Mouse (Mus musculus): ENCODE results near the gene Fastk. TPM values are rescaled to one million over a fixed set of nuclear protein-coding genes. Genes with fewer than 3 reads are reported as not detected.

The Fastk gene
- total and polyA plus RNA-seq, 2 experiments from 2014 or later: 223 to 368 TPM

DNA sequence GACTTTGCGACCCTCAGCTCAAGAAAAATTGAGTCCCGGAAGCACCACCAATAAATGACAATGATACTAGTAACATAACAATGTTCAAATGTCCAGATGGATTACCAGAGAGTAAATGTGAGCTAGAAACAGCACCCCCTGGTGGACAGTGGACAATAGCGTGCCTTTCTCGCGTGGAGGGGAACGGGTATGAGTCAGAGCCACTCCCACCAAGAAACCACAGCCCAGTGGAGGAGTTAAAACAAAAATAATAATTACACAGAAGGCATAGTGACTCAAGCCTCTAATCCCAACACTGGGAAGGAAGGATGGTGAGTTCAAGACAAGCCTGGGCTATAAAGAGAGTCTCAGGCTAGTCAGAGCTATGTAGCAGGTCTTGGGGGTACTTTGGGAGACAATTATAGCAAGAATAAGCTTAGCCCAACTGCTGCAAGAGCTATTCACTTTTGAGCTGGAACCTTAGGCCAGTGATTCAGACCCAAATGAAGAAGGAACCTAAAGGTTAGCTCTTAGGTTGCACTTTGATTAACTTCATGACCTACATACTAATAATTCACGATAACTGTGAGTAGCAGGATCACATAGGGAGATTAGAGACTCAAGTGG lies 51.6 kb downstream of the Fastk start, which contains the start of gene Abcb8:
Abcb8 (plus strand) TSS at position 272 of the 606 bp plus-strand sequence.
- peak; percentile 83 for DNase-seq (ENCODE audit: low spot score)
- Histone ChIP-seq H3K27ac (ENCODE audit: low read depth) (peak within 1 kb of the TSS; percentile 92), H3K9me3 (replicated peaks; ENCODE audit: control insufficient read depth, low read length) (no peaks in the 10 kb centered on the region), H3K36me3 (replicated peaks; ENCODE audit: control insufficient read depth, insufficient read depth, low read length) (peaks cover 4% of the 10 kb centered on the region; the same call in 1 of the 2 replicates), H3K4me1 (ENCODE audit: control insufficient read depth, insufficient read depth) (peaks cover 11% of the 10 kb centered on the region), H3K27me3 (ENCODE audit: control insufficient read depth, insufficient read depth, low read length) (no peaks in the 10 kb centered on the region), H3K9ac (replicated peaks; ENCODE audit: low read depth, low read length) (peak within 1 kb of the TSS; percentile 56; the same call in 1 of the 2 replicates), H3K4me2 (ENCODE audit: low read depth, low read length) (peak within 1 kb of the TSS; percentile 62), H3K4me3 (ENCODE audit: low read depth, low read length) (peak within 1 kb of the TSS; percentile 71)
- ATAC-seq (ENCODE audit: insufficient read depth, low read depth): peak; percentile 5; the same call in 1 of the 2 replicates
- peak; percentile 85 for TF ChIP-seq CTCF (IDR thresholded peaks at IDR 0.05; ENCODE audit: low read depth)
- TF ChIP-seq EP300 (IDR thresholded peaks at IDR 0.05; ENCODE audit: low read depth): no peak
- WGBS: 27% methylated on average over 7 of the region's 7 CpGs

DNA sequence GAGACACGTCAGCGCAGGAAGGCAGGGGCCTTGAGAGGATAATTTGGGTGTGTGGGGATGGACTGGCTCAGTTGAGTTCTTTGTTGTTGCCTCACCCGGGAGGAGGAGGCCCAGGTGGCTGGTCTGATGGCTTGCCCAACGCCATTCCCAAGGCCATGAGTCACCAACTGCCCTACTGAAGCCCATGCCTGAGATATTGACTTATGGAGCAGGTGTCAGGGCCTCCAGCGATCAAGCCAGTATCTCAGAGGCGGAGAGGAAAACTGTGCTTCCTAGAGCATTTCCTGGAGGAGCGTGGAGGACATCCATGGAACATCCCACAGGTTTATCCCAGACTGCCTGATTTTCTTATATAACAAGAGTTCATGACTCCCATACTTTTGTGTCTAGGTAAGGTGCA lies 52.4 kb downstream of the Fastk start:
- Histone ChIP-seq H3K27me3 (ENCODE audit: control insufficient read depth, insufficient read depth, low read length) (no peaks in the 10 kb centered on the region), H3K36me3 (replicated peaks; ENCODE audit: control insufficient read depth, insufficient read depth, low read length) (peaks cover 4% of the 10 kb centered on the region; the same call in 1 of the 2 replicates), H3K4me1 (ENCODE audit: control insufficient read depth, insufficient read depth) (peaks cover 19% of the 10 kb centered on the region), H3K27ac (ENCODE audit: low read depth) (peak overlapping the region; percentile 92; the same call in 1 of the 2 replicates), H3K9me3 (replicated peaks; ENCODE audit: control insufficient read depth, low read length) (no peaks in the 10 kb centered on the region), H3K9ac (replicated peaks; ENCODE audit: low read depth, low read length) (no peak overlapping the region), H3K4me2 (ENCODE audit: low read depth, low read length) (no peak overlapping the region), H3K4me3 (ENCODE audit: low read depth, low read length) (no peak overlapping the region)
- no peak for DNase-seq (ENCODE audit: low spot score)
- ATAC-seq (ENCODE audit: insufficient read depth, low read depth): no peak
- TF ChIP-seq EP300 (IDR thresholded peaks at IDR 0.05; ENCODE audit: low read depth) (no peak), CTCF (IDR thresholded peaks at IDR 0.05; ENCODE audit: low read depth) (no peak)
- WGBS: 68% methylated on average over 7 of the region's 7 CpGs

DNA sequence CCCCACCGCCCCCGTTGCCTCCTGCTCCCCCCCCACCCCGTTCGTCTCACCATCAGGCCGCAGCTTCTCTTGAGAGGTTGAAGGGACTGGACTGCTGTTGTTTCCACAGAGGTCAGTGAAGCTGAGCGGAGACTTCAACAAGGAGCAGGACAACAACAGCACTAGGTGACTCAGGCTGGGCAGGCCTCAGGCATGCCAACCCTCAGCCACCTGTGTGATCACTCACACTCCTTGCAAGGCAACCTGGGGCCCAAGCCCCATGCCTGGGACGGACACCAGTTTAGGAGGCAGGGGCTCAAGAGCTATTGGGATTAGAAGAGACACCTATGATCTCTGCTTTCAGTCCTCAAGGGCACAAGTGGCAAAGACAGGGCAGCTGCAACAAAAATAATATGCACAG lies 53.2 kb downstream of the Fastk start, which contains the start of gene Atg9b:
Atg9b (minus strand) TSS at position 280 of the 400 bp plus-strand sequence.
- Histone ChIP-seq H3K4me2 (ENCODE audit: low read depth, low read length) (no peak within 1 kb of the TSS), H3K4me3 (ENCODE audit: low read depth, low read length) (no peak within 1 kb of the TSS), H3K27ac (ENCODE audit: low read depth) (peak within 1 kb of the TSS; percentile 92; the same call in 1 of the 2 replicates), H3K9ac (replicated peaks; ENCODE audit: low read depth, low read length) (no peak within 1 kb of the TSS), H3K9me3 (replicated peaks; ENCODE audit: control insufficient read depth, low read length) (no peaks in the 10 kb centered on the region), H3K36me3 (replicated peaks; ENCODE audit: control insufficient read depth, insufficient read depth, low read length) (peaks cover 4% of the 10 kb centered on the region; the same call in 1 of the 2 replicates), H3K27me3 (ENCODE audit: control insufficient read depth, insufficient read depth, low read length) (no peaks in the 10 kb centered on the region), H3K4me1 (ENCODE audit: control insufficient read depth, insufficient read depth) (peaks cover 26% of the 10 kb centered on the region)
- ATAC-seq (ENCODE audit: insufficient read depth, low read depth) (no peak), DNase-seq (ENCODE audit: low spot score) (no peak)
- 91% methylated on average over 7 of the region's 7 CpGs for WGBS
- TF ChIP-seq EP300 (IDR thresholded peaks at IDR 0.05; ENCODE audit: low read depth) (no peak), CTCF (IDR thresholded peaks at IDR 0.05; ENCODE audit: low read depth) (no peak)

DNA sequence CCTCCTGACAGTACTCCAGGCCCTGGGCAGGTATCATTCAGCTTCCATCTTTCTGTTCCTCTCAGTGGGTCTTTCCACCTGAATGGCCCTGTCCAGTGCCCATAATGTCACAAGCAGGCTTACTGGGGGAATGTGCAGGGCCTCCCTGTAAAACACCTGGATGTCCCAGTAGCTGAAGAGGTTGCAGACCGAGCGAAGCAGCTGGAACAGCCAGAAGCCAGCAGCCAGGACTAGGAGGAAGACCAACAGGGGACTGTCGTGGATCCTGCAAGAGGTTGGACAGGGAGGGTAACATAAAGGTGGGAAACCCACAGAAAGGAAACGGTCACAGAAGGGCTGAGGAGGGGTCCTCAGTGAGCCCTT lies 55.4 kb downstream of the Fastk start:
- no peaks in the 10 kb centered on the region for H3K36me3 ChIP-seq (replicated peaks; ENCODE audit: control insufficient read depth, insufficient read depth, low read length)
- 91% methylated on average over 4 of the region's 4 CpGs for WGBS
- H3K9me3 ChIP-seq (replicated peaks; ENCODE audit: control insufficient read depth, low read length): no peaks in the 10 kb centered on the region
- no peak for DNase-seq (ENCODE audit: low spot score)
- H3K4me3 ChIP-seq (ENCODE audit: low read depth, low read length): no peak overlapping the region
- no peak for TF ChIP-seq CTCF (IDR thresholded peaks at IDR 0.05; ENCODE audit: low read depth)
- H3K4me2 ChIP-seq (ENCODE audit: low read depth, low read length): no peak overlapping the region
- ATAC-seq (ENCODE audit: insufficient read depth, low read depth): no peak
- peaks cover 34% of the 10 kb centered on the region for H3K4me1 ChIP-seq (ENCODE audit: control insufficient read depth, insufficient read depth)
- no peak overlapping the region for H3K27ac ChIP-seq (ENCODE audit: low read depth)
- H3K9ac ChIP-seq (replicated peaks; ENCODE audit: low read depth, low read length): no peak overlapping the region
- H3K27me3 ChIP-seq (ENCODE audit: control insufficient read depth, insufficient read depth, low read length): 0 out of 2 replicates have a peak, but pooled peaks cover 6% of the 10 kb centered on the region

DNA sequence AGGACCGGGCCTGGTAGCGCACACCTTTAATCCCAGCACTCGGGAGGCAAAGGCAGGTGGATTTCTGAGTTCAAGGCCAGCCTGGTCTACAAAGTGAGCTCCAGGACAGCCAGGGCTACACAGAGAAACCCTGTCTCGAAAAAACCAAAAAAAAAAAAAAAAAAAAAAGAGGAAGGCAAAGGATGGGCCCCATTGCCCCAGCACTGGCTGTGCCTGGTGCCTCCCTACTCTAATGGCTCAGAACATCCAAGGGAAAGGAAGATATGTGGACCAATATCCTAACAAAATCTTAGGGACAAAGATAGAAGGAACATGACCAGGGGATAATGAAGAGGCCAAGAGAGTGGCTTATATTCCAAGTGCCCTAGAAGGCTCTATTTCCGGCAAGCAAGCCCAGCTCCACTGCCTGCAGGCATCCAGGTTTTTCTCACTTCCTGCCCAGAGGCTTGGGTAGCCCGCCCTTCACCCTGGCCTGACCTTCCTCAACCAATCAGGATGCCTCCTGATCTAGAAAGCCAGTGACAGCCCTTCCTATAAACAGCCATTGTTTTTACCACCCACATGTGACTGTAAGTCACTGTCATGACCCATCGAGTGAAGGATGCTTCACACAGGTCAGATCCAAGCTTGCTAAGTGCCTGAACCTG lies 56.0 kb downstream of the Fastk start:
- no peak overlapping the region for H3K27ac ChIP-seq (ENCODE audit: low read depth)
- no peak overlapping the region for H3K4me3 ChIP-seq (ENCODE audit: low read depth, low read length)
- peak; percentile 51 for DNase-seq (ENCODE audit: low spot score)

More for the DNA sequence above, 56.0 kb downstream of the Fastk start:
- H3K4me2 ChIP-seq (ENCODE audit: low read depth, low read length): no peak overlapping the region
- H3K36me3 ChIP-seq (replicated peaks; ENCODE audit: control insufficient read depth, insufficient read depth, low read length): no peaks in the 10 kb centered on the region
- no peak overlapping the region for H3K9ac ChIP-seq (replicated peaks; ENCODE audit: low read depth, low read length)
- H3K4me1 ChIP-seq (ENCODE audit: control insufficient read depth, insufficient read depth): peaks cover 36% of the 10 kb centered on the region
- ATAC-seq (ENCODE audit: insufficient read depth, low read depth): no peak
- 55% methylated on average over 6 of the region's 7 CpGs for WGBS
- H3K9me3 ChIP-seq (replicated peaks; ENCODE audit: control insufficient read depth, low read length): no peaks in the 10 kb centered on the region
- H3K27me3 ChIP-seq (ENCODE audit: control insufficient read depth, insufficient read depth, low read length): 0 out of 2 replicates have a peak, but pooled peaks cover 6% of the 10 kb centered on the region
- TF ChIP-seq EP300 (IDR thresholded peaks at IDR 0.05; ENCODE audit: low read depth): no peak
- TF ChIP-seq CTCF (IDR thresholded peaks at IDR 0.05; ENCODE audit: low read depth): no peak

Other genes starting within 250 kb of the Fastk start
- gene Kcnh2, start 93.7 kb downstream of the Fastk start, total RNA-seq (2014; rRNA removed; ENCODE audit: low replicate concordance): 86.1 and 120 TPM in 2 replicates
- gene Kcnh2, start 93.7 kb downstream of the Fastk start, polyA plus RNA-seq (2015; fragmentation: Nextera tagmentation; extraction: Ambion mirVana): 29.4 and 32.1 TPM in 2 replicates
- gene Nos3, start 80.5 kb downstream of the Fastk start, total RNA-seq (2014; rRNA removed; ENCODE audit: low replicate concordance): 50.9 and 52.1 TPM in 2 replicates
- 21.1 and 25.6 TPM in 2 replicates for gene Nos3, start 80.5 kb downstream of the Fastk start, polyA plus RNA-seq (2015; fragmentation: Nextera tagmentation; extraction: Ambion mirVana)
- gene Atg9b, start 53.1 kb downstream of the Fastk start, total RNA-seq (2014; rRNA removed; ENCODE audit: low replicate concordance): 0.15 and 0.66 TPM in 2 replicates
- 0.34 and 0.47 TPM in 2 replicates for gene Atg9b, start 53.1 kb downstream of the Fastk start, polyA plus RNA-seq (2015; fragmentation: Nextera tagmentation; extraction: Ambion mirVana)
- 141 and 159 TPM in 2 replicates for gene Abcb8, start 51.6 kb downstream of the Fastk start, total RNA-seq (2014; rRNA removed; ENCODE audit: low replicate concordance)
- gene Abcb8, start 51.6 kb downstream of the Fastk start, polyA plus RNA-seq (2015; fragmentation: Nextera tagmentation; extraction: Ambion mirVana): 69.2 and 73.2 TPM in 2 replicates
- gene Asic3, start 31.9 kb downstream of the Fastk start, total RNA-seq (2014; rRNA removed; ENCODE audit: low replicate concordance): not detected in 2 replicates
- gene Asic3, start 31.9 kb downstream of the Fastk start, polyA plus RNA-seq (2015; fragmentation: Nextera tagmentation; extraction: Ambion mirVana): 0.08 and 0.10 TPM in 2 replicates
- 17.3 and 21.6 TPM in 2 replicates for gene Cdk5, start 21.8 kb downstream of the Fastk start, total RNA-seq (2014; rRNA removed; ENCODE audit: low replicate concordance)
- gene Cdk5, start 21.8 kb downstream of the Fastk start, polyA plus RNA-seq (2015; fragmentation: Nextera tagmentation; extraction: Ambion mirVana): 30.9 and 32.2 TPM in 2 replicates
- gene Slc4a2, start 21.4 kb downstream of the Fastk start, total RNA-seq (2014; rRNA removed; ENCODE audit: low replicate concordance): 74.9 and 110 TPM in 2 replicates
- gene Slc4a2, start 21.4 kb downstream of the Fastk start, polyA plus RNA-seq (2015; fragmentation: Nextera tagmentation; extraction: Ambion mirVana): 20.8 and 21.5 TPM in 2 replicates
- 30.8 and 36.7 TPM in 2 replicates for gene Tmub1, start 2.6 kb upstream of the Fastk start, total RNA-seq (2014; rRNA removed; ENCODE audit: low replicate concordance)
- gene Tmub1, start 2.6 kb upstream of the Fastk start, polyA plus RNA-seq (2015; fragmentation: Nextera tagmentation; extraction: Ambion mirVana): 16.5 and 17.3 TPM in 2 replicates
- 39.3 and 40.6 TPM in 2 replicates for gene Agap3, start 6.9 kb upstream of the Fastk start, total RNA-seq (2014; rRNA removed; ENCODE audit: low replicate concordance)
- gene Agap3, start 6.9 kb upstream of the Fastk start, polyA plus RNA-seq (2015; fragmentation: Nextera tagmentation; extraction: Ambion mirVana): 15.6 and 18.3 TPM in 2 replicates
- not detected in 2 replicates for gene Gbx1, start 81.9 kb upstream of the Fastk start, total RNA-seq (2014; rRNA removed; ENCODE audit: low replicate concordance)
- gene Gbx1, start 81.9 kb upstream of the Fastk start, polyA plus RNA-seq (2015; fragmentation: Nextera tagmentation; extraction: Ambion mirVana): not detected in 2 replicates
- gene Asb10, start 95.7 kb upstream of the Fastk start, total RNA-seq (2014; rRNA removed; ENCODE audit: low replicate concordance): 34.4 and 44.0 TPM in 2 replicates
- gene Asb10, start 95.7 kb upstream of the Fastk start, polyA plus RNA-seq (2015; fragmentation: Nextera tagmentation; extraction: Ambion mirVana): 20.8 and 24.3 TPM in 2 replicates
- not detected in 2 replicates for gene 4931409K22Rik, start 111.5 kb upstream of the Fastk start, total RNA-seq (2014; rRNA removed; ENCODE audit: low replicate concordance)
- not detected in 2 replicates for gene 4931409K22Rik, start 111.5 kb upstream of the Fastk start, polyA plus RNA-seq (2015; fragmentation: Nextera tagmentation; extraction: Ambion mirVana)
- gene Abcf2, start 132.2 kb upstream of the Fastk start, total RNA-seq (2014; rRNA removed; ENCODE audit: low replicate concordance): 53.7 and 56.0 TPM in 2 replicates
- 46.0 and 49.6 TPM in 2 replicates for gene Abcf2, start 132.2 kb upstream of the Fastk start, polyA plus RNA-seq (2015; fragmentation: Nextera tagmentation; extraction: Ambion mirVana)
- 34.9 and 64.4 TPM in 2 replicates for gene Chpf2, start 141.5 kb upstream of the Fastk start, total RNA-seq (2014; rRNA removed; ENCODE audit: low replicate concordance)
- 10.5 and 13.2 TPM in 2 replicates for gene Chpf2, start 141.5 kb upstream of the Fastk start, polyA plus RNA-seq (2015; fragmentation: Nextera tagmentation; extraction: Ambion mirVana)
- 79.2 and 98.4 TPM in 2 replicates for gene Smarcd3, start 179.1 kb upstream of the Fastk start, total RNA-seq (2014; rRNA removed; ENCODE audit: low replicate concordance)
- gene Smarcd3, start 179.1 kb upstream of the Fastk start, polyA plus RNA-seq (2015; fragmentation: Nextera tagmentation; extraction: Ambion mirVana): 33.9 and 36.9 TPM in 2 replicates
- 20.4 and 25.6 TPM in 2 replicates for gene Nub1, start 240.2 kb upstream of the Fastk start, total RNA-seq (2014; rRNA removed; ENCODE audit: low replicate concordance)
- gene Nub1, start 240.2 kb upstream of the Fastk start, polyA plus RNA-seq (2015; fragmentation: Nextera tagmentation; extraction: Ambion mirVana): 19.5 and 21.3 TPM in 2 replicates

All from heart, postnatal 0 days (tissue).